Mouse (Mus musculus): Measurements from ENCODE around the gene Foxc1.

Foxc1 gene

DNA sequence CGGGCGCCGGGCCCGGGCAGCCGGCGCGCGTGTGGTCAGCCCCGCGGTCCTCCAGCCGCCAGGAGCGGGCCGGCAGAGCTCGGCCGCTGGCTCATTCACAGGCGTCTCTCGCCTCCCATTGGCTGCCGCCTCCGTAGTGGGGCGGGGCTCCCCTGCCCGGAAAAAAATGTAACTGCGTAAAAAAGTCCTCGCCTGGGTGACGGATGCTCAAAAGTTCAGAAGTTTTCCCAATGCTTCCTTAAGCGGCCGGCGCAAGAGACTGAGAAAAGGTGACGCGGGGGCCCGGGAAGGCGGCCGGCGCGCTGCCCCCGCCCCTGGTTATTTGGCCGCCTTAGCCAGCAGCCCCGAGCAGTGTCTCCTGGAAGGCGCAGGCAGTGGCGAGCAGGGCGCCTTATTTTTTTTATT lies at the start of gene Foxc1:
Foxc1 (plus strand) TSS at position 206 of the 405 bp plus-strand sequence.
- no peak for DNase-seq (ENCODE audit: low read depth)

- DNase-seq (ENCODE audit: low read depth) = no peak
Observed at GRCm38 (mm10) chr13:31760411-31760810, 46.0 kb upstream of the Foxc1 start.

DNA sequence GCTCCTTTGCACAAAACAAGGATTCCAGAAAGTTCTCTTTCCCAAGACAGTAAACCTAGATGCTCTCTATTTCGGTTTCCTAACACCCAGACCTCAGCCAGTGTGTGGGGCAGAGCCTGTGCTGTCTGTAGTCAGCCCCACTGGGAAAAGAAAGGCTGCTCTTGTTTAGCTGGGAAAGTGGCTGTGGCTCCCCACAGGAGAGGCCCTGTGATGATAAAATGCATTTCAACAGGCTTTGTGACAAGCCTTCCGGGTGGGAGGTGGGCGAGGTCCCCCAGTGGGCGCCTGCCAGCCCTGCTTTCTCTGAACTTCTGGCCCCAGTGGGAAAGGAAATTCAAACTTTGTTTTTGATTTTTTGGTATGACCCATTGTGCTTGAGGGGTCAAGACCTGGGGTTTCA lies 45.4 kb upstream of the Foxc1 start:
- DNase-seq (ENCODE audit: low read depth) = no peak

DNA sequence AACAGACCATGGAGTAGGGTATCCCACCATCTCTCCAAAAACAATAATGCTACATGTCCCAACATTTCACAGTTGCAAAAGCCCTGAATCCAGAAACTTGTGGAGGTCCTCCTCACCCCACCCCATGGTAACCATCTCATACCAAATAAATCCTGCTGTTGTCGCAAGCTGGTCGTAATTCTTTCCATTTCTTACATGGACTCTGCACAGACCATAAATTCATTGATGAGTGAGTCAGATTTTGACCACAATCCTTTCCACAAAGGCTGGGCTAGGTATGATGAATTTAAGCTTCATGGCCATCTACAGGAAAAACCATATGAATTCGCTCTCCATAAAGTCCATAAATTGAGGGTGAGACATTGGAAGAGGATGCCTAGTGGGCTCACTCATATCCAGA lies 42.0 kb upstream of the Foxc1 start:
- DNase-seq (ENCODE audit: low read depth) = no peak

DNA sequence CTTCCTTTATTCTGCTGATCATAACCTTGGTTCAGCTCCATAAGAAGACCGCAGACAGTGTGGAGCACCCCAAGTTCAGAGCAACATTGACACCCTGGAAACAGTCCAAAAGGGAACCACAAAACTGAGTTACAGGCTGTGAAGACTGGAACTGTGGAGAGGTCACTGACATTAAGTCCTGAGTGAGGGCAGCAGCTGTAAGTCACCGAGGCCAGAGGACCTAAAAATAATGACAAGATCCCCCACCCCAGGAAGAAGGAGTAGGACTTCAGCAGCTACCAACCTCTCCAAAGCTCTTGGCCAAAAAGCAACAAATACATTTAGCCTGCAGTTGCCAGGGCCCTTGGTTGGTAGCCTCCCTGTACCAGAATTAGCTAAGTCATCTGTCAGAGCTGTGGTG lies 40.9 kb upstream of the Foxc1 start:
- DNase-seq (ENCODE audit: low read depth) = no peak

- DNase-seq (ENCODE audit: low read depth) = no peak
Observed at GRCm38 (mm10) chr13:31772882-31773281, 33.6 kb upstream of the Foxc1 start.

DNA sequence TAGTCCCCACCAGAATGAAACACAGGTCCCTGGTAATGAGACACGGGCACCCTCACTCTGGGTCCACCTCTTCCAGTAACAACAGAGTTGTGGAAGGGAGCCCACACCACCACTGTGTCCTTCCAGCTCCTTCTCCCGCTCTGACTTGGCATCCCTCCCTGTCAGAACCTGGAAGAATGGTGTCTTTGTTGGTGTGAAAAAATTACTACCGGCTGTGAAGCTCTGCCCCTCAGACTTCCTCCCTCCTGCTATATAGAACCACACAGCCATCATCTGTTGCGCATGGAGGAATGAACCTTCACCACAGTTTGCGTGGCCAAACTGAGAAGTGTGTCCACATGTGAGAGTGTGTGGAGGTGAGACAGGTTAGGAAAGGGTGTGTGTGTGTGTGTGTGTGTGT lies 30.7 kb upstream of the Foxc1 start:
- DNase-seq (ENCODE audit: low read depth) = no peak

GRCm38 (mm10) chr13:31779281-31779981 lies 27.0 kb upstream of the Foxc1 start:
- no peak for DNase-seq (ENCODE audit: low read depth)

DNA sequence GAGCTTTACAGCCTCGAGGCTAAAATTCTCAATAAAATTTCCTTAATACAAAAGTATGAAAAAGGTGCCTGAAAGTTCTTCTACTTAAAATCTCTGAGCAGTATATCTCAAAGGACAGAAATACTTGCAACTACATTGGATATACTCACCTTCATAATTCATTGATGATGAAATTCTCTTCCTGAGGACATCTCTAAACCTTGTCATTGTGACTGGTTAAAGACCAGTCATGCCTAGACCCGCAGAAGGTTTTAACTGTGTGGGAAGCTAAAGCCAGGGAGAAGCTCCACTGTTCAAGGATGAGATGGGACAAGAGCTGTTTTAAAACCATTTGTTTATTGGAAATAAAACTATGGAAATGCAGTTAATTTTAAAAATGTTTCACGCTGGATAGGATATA lies 26.1 kb upstream of the Foxc1 start:
- no peak for DNase-seq (ENCODE audit: low read depth)

DNA sequence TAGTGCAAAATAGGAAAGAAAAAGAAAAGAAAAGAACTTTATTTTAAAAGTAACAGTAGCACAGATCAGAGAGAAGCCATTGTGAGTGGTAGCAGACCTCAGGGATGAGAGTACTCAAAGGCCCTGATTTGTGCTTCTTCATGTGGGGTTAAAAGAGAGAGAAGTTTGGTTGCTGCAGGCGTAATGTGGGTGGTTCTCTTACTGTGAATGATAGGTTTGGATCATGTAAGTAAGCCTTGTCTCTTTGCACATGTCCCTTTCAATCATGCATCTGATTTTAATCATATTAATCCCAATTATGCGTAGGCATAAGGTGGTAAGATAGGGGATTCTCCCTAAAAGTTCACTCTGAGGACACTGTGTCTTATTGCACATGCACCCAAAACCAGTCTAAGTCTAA lies 24.4 kb upstream of the Foxc1 start:
- no peak for DNase-seq (ENCODE audit: low read depth)

- DNase-seq (ENCODE audit: low read depth) = no peak
Observed at GRCm38 (mm10) chr13:31784757-31785156, 21.7 kb upstream of the Foxc1 start.

DNA sequence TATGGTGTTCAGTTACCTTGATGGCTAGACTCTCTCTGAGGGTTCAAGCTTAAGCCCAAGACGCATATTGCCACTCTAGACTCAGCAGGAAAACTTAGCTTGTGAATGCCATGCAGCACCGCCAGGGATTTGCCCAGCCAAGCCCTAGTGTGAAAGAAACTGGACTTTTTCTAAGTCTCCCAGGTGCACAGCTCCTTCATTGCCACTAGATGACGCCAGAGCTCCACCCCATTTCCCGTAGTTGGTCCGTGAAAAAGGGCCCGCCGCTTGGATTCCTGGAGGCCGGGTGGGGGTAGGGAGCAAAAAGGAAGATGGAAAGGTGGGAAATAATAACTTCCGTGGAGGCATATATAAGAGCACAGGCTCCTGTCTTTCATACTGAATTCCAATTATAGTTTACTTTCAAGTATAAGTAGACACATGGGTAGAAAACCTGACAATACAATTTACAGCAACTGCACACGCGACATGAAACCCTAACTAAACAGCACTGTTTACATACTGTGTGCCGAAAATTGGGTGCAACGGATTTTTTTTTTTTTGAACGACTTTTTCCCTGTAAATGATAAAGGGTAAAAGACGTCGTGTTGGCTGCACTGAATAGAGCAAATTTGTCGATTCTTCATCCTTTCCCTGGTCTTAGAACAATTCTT lies 13.8 kb upstream of the Foxc1 start:
- no peak for DNase-seq (ENCODE audit: low read depth)

DNA sequence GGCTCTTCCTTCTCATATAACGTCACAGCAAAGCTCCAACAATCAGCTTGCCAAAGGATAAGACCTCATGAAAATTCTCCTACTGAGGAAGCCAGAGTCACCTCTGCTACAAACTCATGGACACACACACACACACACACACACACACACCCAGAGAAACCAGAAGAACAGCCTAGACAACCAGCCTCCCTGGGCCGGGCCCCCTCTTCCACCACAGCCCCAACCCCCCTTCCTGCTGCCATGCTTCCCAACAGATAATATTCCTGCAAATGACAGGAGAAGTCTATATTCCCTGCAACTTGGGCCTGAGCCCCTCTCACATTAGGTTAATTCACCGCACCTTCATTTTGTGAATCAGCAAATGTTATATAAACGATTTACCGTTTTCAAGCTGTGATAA lies 13.3 kb upstream of the Foxc1 start:
- DNase-seq (ENCODE audit: low read depth) = no peak

DNA sequence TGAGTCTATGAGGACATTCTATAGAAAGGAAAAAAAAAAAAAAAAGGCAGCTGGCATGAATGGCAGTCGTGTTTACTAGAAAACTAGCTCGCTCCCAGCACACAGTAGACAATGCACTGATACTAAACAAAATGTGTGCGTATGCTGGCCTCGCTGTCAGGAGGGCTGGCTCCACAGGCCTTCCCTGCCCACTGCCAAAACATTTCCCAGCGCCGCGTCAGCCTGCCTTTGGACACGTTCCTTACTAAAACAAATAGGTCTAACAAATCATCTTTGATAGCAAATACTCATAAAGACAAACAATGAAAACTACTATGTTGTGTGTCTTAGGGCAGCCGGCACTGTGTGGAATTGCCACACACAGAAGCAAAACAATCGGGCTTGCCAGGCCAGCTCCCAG lies 9.1 kb upstream of the Foxc1 start:
- DNase-seq (ENCODE audit: low read depth) = no peak

DNA sequence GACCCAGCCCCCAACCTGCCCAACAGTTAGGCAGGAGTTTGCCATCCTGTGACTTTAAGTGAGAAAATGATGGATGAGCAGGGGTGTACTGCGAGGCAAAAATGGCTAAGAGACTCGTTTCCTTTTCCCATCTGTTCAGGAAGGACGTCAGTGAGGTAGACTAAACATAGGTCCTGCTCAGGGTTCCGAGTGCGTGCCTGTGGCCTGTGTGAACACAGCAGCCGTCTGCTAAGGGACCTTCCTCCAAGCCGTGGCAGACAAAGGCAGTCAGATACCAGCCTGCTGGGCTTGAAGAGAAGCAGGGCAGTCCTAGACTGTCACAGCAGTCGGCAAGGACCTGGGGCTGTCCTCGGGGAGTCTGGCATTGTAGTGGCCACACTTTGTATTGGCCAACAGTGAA lies 8.4 kb upstream of the Foxc1 start:
- DNase-seq (ENCODE audit: low read depth) = no peak

DNA sequence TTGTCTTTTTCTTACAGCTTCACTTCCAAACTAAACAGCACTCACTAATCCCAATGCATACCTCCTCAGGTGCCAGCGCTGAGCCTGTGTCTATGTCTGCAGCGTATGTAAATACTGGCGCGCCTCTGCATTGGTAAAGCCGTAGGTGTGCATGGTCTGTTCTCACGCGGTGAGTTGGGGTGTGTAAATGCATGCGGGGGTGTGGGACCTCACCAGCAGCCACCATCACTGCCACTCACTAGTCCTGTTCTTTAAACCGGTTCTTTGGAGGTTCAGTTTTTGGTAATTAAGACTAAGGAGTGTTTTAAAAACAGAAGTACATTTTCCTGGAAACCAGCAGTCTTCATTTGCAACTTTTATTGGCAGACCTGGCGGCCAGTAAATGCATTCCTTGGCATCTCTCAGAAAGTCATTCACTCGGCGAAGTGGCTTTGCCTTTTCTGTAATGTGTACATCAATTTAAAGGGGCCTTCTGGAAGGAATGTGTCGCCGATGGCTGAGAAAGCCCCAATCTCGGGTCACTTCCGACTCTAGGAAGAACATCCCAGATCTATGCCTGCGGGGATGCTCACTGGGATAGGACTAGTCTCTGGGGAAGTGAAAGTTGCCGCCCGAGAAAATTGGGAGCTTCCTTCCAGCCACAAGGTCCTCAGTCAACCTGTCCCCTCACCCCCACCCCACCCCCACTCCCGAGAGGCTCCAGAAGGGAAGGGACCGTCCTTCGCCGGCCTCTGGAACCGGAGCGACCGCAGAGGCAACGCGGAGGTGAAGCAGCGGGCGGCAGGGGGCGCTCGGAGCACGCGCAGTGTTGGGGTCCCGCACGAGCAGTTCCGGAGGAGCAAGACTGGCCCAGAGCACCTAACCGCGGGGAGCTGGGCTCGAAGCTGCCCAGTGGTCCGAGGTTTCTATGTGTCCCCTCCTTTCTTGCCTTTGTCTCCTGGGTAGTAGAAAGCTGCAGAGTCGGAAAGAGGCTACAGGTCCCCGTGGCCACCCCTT lies 5.6 kb upstream of the Foxc1 start:
- peak; percentile 58 for DNase-seq (ENCODE audit: low read depth)

DNA sequence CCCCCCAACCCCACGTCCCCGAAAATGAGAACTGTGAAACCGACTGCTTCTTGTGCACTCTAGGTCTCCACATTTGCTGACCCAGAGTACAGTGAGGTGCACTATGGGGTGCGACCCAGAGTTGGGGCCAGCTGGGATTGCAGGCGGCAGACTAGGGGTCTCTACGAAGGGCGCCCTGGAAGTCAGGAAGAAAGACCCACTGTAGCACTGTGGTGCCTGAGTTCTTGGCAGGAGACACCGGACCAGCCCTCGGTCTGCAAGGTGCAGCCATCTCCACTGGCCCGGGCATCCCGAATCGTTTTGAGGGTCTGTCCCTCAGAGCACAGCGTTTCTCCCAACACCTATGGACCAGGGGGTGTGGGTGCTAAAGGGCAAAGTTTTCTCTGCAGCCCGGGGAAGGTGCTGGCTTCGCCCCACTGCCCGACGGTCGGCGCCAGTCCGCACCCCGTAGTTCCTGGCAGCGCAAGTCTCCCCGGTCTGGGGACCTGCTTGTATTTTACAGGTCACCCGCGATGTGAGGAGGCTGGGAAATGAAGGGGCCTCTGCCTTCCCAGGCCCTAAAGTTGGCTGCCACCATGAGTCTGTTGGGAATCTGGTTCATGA lies 4.6 kb upstream of the Foxc1 start:
- DNase-seq (ENCODE audit: low read depth) = no peak

GRCm38 (mm10) chr13:31802447-31802846 lies 4.0 kb upstream of the Foxc1 start:
- DNase-seq (ENCODE audit: low read depth) = no peak

DNA sequence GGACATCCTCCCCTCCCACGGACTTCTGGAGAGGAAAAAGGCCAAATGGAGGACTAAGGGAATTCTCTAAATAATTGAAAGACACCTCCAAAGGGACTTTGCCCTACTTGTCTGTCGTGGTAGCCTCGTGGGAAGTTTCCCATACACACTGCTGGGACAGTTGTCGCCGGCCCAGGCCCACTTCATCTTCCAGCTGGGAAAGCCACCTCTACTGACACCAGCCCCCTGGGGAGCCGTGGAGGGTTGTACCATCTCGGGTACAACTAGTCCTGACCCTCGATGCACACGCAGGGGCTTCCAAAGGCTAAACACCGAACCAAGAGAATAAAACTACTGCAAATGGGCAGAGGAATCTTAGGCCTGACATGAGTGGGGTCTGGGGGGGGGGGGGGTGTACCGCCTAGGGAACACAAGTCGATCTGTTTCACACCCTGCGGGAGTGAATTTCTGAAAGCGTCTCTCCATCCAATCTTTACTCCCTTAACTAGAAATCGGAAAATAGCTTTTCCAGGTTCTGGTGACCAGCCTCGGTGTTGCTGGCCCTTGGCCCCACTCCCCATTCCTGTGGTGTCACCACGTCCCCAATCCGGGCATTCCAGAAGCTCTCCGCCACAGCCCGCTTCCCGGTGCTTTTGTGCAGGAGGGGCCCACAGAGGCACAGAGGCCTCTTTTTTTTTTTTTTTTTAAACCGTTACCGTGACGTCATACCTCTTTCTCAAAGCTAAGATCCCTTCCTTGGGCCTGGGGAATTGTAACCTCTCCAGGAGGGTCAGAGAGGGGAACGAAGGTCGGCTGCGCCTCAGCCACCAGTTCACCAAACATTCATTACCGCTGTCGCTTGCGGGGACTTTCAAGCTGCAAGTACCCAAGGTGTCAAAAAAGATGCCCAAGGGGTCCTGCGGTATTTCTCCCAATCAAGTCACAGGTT lies 3.0 kb upstream of the Foxc1 start:
- DNase-seq (ENCODE audit: low read depth) = no peak

- no peak for DNase-seq (ENCODE audit: low read depth)
Observed at GRCm38 (mm10) chr13:31804571-31804970, 1.9 kb upstream of the Foxc1 start.

- no peak for DNase-seq (ENCODE audit: low read depth)
Observed at GRCm38 (mm10) chr13:31805831-31806427, 504 bp upstream of the Foxc1 start.

Measured in naive thymus-derived CD4-positive, alpha-beta T cell, adult 2 months (primary cell).